Mouse (Mus musculus) embryo, embryonic 11 days (tissue): Measurements from ENCODE around the gene U2af1.
"Not testable (repeated sequence)": the region's sequence is repeated elsewhere in the genome, so short reads cannot be mapped to it uniquely, and the experiment has no call there.

ENCODE experiments used
- DNase-seq: peaks from one replicate; pipeline ENCODE4 v3.0.0-alpha.2; 2015

Gene U2af1

GRCm38 (mm10) chr17:31609895-31610294, 48.8 kb downstream of the U2af1 start:
- DNase-seq, result no peak

DNA sequence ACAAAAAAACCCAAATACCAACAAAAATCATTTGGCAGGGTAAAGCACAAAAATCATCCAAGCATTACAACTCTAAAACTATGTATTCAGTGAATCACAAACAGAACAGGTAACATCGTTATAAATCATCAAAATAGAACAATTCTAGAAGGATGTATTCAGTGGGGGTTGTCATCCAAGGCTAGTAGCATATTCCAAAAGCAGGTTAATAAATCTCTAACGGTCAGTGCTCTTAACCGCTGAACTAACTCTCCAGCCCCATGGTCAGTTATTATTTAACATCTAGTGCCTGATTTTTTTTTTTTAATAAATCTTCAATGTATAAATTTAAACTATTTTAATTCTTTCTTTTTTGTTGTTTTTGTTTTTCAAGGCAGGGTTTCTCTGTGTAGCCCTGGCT, 49.5 kb downstream of the U2af1 start:
- DNase-seq, result not testable (repeated sequence)

DNA sequence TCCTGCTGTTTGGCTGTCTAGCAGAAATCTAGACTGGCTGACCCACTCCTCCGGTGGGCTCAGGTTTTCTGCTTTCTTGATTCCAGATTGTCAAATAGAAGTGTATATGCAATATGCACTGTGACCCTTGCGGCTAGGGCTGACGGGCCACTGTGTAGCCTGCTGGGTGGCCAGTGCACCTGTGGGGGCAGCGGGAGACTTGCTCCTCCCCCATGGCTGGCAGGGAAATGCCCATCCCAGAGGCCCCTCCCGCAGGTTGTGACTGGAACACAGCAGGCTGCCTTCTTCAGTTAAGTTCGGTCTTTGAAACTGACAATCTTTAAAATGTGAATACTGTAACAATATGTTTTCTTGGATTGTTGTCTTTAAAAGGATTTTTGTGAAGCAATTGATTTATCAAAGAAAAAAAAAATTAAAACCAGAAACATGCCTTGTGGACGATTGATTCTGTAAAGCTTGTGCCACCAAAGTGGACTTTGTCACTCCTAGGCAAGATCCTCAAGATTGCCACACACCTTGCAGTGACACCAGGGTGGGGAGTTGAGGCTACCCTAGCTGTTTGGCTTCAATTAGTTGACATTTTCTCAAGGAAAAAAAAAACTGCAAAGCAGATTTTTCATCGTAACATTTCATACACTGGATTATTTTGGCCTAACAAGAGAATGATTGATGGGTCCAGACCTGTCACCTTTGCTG, 51.3 kb downstream of the U2af1 start:
- DNase-seq, result no peak

GRCm38 (mm10) chr17:31606424-31606823, 52.3 kb downstream of the U2af1 start:
- no peak for DNase-seq

DNA sequence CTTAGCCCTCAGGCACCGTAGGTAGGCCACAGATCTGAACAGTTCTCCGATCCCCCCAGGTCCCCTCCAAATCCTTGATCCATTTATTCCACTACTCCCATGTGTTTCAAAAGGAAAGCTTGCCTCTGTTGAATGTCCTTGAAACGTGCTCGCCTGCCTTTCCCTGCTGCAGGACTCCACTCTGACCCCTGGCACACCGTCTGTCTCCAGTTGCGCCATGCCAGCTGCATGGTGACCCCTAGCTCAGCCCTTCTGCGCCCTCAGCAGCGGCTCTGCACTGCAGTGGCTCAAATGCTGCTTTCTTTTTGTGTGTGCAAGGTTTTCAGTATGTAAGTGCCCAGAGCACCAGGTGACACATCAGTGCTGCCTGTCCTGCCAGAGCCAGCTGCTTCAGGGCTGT, 60.1 kb downstream of the U2af1 start:
- no peak for DNase-seq

DNA sequence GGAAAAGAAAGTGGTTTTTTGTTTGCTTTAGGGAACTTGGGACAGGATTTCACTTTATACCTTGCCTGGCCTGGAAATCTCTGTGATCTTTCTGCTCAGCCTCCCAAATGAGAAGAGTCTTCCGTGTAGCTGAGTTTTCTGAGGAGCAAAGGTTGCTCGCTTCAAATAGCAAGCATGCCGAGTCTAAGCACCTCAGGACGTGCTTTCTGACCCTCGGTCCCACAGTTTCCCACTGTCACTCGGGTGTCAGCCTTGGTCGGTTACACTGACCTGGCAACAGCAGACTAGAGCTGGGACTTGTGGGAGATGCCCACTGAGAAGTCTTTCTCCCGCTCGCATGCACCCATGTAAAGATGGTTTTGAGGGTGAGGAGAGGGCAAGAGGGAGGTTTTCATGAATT, 60.7 kb downstream of the U2af1 start:
- no peak for DNase-seq
